Mouse (Mus musculus): ENCODE measurements at regions not wholly inside any gene's neighbourhood (a gene's known extent, or its start where the extent isn't known, plus 50 kb on each side); places are given as distances from the start of the nearest gene placed in this dataset.
A peak's percentile ranks its signal among the peaks of the same experiment; 100 is the strongest.

DNA sequence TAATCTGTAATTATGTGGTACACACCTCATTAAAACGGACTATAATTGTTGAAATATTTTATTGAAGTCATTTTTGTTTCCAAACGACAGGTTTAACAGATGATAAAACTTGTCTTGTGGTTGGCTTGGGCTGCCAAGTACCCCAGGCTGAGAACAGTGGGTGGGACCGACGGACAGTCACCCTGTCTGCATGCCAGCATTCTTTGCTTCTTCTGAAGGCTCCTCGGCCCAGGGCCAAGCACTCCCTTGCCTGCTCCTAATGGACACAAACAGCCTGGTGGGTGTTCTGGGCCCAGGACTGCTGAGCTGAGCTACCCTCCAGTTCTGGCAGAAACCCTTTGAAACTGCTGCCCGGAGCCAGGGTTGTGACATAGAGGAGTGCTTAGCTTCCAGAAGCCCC is 227.4 kb downstream of the 3110018I06Rik start:
- Histone ChIP-seq H3K27ac (replicated peaks; ENCODE audit: low read depth, low read length) (no peak overlapping the region), H3K4me1 (ENCODE audit: control insufficient read depth, insufficient read depth, low read length) (no peaks in the 10 kb centered on the region), H3K9me3 (ENCODE audit: control insufficient read depth, low read length) (no peaks in the 10 kb centered on the region), H3K27me3 (ENCODE audit: control insufficient read depth, insufficient read depth, low read length) (no peaks in the 10 kb centered on the region), H3K36me3 (ENCODE audit: control insufficient read depth, insufficient read depth, low read length) (no peaks in the 10 kb centered on the region), H3K9ac (ENCODE audit: low read length) (no peak overlapping the region), H3K4me2 (ENCODE audit: low read depth, severe bottlenecking) (no peak overlapping the region), H3K4me3 (ENCODE audit: low read depth, low read length) (no peak overlapping the region)
- 66% methylated on average over 6 of the region's 6 CpGs for WGBS
- no peak for DNase-seq (ENCODE audit: low spot score)
- ATAC-seq (ENCODE audit: insufficient number of reproducible peaks, low FRiP score, low TSS enrichment, low read depth), result no peak

DNA sequence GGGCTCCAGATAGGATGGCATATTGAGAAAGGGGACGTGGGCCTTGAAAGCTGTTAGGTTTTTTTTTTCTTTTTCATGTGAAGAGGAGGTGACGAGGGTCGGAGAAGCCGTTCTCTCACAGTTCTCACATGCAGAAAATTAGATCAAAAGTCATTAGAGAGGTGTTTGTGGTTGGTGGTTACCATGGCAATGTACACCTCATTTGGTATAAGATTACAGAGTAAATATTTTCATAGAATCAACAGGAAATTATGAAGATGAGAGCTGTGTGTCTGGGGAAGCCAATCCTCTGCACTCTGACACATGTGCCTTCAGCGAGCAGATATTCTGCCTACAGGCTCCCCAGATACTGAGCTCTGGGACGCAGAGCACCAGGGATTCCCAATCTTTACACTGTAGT is 232.5 kb downstream of the 3110018I06Rik start:
- Histone ChIP-seq H3K27me3 (ENCODE audit: control insufficient read depth, insufficient read depth, low read length) (no peaks in the 10 kb centered on the region), H3K27ac (replicated peaks; ENCODE audit: low read depth, low read length) (no peak overlapping the region), H3K4me2 (ENCODE audit: low read depth, severe bottlenecking) (no peak overlapping the region), H3K9ac (ENCODE audit: low read length) (no peak overlapping the region), H3K4me1 (ENCODE audit: control insufficient read depth, insufficient read depth, low read length) (peaks cover 13% of the 10 kb centered on the region), H3K9me3 (ENCODE audit: control insufficient read depth, low read length) (no peaks in the 10 kb centered on the region), H3K36me3 (ENCODE audit: control insufficient read depth, insufficient read depth, low read length) (no peaks in the 10 kb centered on the region), H3K4me3 (ENCODE audit: low read depth, low read length) (no peak overlapping the region)
- ATAC-seq (ENCODE audit: insufficient number of reproducible peaks, low FRiP score, low TSS enrichment, low read depth) (no peak), DNase-seq (ENCODE audit: low spot score) (no peak)
- WGBS, result 84% methylated on average over 6 of the region's 6 CpGs

DNA sequence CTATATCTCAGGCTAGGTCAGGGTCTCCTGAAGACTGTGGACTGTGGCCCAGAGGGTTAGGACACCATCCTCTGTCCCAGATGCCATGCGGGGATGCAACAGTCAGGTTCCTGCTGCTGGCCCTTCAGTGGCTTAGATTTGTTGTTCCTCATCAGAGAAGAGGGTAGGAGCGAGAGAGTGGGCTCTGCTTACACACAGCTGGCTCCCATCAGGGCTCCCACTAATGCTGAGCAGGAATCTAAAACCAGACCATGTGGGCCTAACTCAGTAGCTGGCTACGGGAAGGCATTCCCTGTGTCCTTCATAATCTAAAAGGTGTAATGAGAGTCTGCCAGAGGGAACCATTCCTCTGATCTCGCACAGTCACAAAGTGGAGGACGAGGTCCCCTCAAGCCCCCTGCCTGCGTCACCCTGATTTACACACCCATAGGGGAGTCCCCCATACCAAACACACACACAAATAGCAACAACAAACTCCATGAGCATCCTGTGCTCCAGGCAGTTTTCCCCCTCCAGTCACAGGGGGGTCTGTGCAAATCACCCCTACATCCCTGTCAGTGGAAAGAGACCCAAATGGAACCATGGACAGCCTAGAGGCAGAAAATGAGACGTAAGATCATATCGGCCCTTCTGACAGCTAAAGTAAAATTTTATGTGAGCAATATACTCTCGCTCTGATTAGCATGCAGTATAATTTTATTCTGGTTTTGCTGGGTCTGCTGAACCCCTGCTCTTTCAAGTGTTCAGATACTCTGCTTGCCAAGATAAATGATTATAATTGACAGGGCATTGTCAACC is 234.8 kb downstream of the 3110018I06Rik start:
- DNase-seq (ENCODE audit: low spot score) (peak; percentile 53), ATAC-seq (ENCODE audit: insufficient number of reproducible peaks, low FRiP score, low TSS enrichment, low read depth) (peak; percentile 75; the same call in 1 of the 2 replicates)
- Histone ChIP-seq H3K4me3 (ENCODE audit: low read depth, low read length) (no peak overlapping the region), H3K4me1 (ENCODE audit: control insufficient read depth, insufficient read depth, low read length) (peaks cover 13% of the 10 kb centered on the region), H3K9me3 (ENCODE audit: control insufficient read depth, low read length) (no peaks in the 10 kb centered on the region), H3K9ac (ENCODE audit: low read length) (no peak overlapping the region; the same call in 1 of the 2 replicates), H3K4me2 (ENCODE audit: low read depth, severe bottlenecking) (no peak overlapping the region), H3K27me3 (ENCODE audit: control insufficient read depth, insufficient read depth, low read length) (no peaks in the 10 kb centered on the region), H3K27ac (replicated peaks; ENCODE audit: low read depth, low read length) (no peak overlapping the region), H3K36me3 (ENCODE audit: control insufficient read depth, insufficient read depth, low read length) (no peaks in the 10 kb centered on the region)
- 47% methylated on average over 9 of the region's 9 CpGs for WGBS

DNA sequence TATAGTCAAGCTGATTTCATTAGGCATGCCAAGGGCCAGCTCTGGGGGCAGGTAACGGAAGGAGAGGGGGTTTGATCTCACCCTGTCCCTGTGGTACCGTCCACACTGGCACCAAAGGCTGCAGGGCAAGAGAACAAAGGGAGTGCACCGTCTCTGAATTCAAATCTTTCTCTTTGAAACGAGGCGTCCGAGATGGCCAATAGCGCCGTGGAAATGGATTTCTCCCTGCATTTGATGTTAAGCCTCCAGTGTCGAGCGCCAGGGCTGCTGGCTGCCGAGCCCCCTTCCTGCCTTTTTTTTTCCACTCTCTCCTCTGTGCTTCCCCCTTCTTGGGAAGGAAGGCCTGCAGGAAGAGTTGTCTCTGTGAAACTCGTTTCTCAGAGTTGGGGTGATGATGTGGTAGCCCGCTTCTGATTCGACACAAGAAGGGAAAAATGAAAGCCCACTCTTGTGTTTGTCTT is 235.5 kb downstream of the 3110018I06Rik start:
- H3K27ac ChIP-seq (replicated peaks; ENCODE audit: low read depth, low read length), result no peak overlapping the region
- DNase-seq (ENCODE audit: low spot score) (peak; percentile 22), ATAC-seq (ENCODE audit: insufficient number of reproducible peaks, low FRiP score, low TSS enrichment, low read depth) (no peak)
- 51% methylated on average over 14 of the region's 14 CpGs for WGBS
- H3K4me2 ChIP-seq (ENCODE audit: low read depth, severe bottlenecking), result no peak overlapping the region
- no peaks in the 10 kb centered on the region for H3K36me3 ChIP-seq (ENCODE audit: control insufficient read depth, insufficient read depth, low read length)
- no peak overlapping the region; the same call in 1 of the 2 replicates for H3K9ac ChIP-seq (ENCODE audit: low read length)
- no peak overlapping the region for H3K4me3 ChIP-seq (ENCODE audit: low read depth, low read length)
- H3K9me3 ChIP-seq (ENCODE audit: control insufficient read depth, low read length), result no peaks in the 10 kb centered on the region
- H3K4me1 ChIP-seq (ENCODE audit: control insufficient read depth, insufficient read depth, low read length), result peaks cover 13% of the 10 kb centered on the region
- H3K27me3 ChIP-seq (ENCODE audit: control insufficient read depth, insufficient read depth, low read length), result no peaks in the 10 kb centered on the region

DNA sequence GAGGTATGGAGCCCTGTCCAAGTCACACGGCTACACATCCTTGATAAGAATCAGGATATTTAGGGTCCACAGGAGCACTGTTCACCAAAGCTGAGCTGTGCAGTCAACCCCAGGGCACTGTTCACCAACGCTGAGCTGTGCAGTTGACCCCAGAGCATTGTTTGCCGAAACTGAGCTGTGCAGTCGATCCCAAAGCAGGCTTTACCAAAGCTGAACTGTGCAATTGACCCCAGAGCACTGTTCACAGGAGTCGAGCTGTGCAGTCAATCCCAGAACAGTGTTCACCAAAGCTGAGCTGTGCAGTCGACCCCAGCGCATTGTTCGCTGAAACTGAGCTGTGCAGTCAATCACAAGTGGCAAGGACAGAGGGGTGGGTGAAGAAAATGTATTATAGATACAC is 236.0 kb downstream of the 3110018I06Rik start:
- Histone ChIP-seq H3K27me3 (ENCODE audit: control insufficient read depth, insufficient read depth, low read length) (no peaks in the 10 kb centered on the region), H3K9me3 (ENCODE audit: control insufficient read depth, low read length) (no peaks in the 10 kb centered on the region), H3K4me1 (ENCODE audit: control insufficient read depth, insufficient read depth, low read length) (peaks cover 13% of the 10 kb centered on the region), H3K4me2 (ENCODE audit: low read depth, severe bottlenecking) (no peak overlapping the region), H3K4me3 (ENCODE audit: low read depth, low read length) (no peak overlapping the region), H3K36me3 (ENCODE audit: control insufficient read depth, insufficient read depth, low read length) (no peaks in the 10 kb centered on the region), H3K27ac (replicated peaks; ENCODE audit: low read depth, low read length) (no peak overlapping the region), H3K9ac (ENCODE audit: low read length) (no peak overlapping the region)
- 72% methylated on average over 8 of the region's 8 CpGs for WGBS
- ATAC-seq (ENCODE audit: insufficient number of reproducible peaks, low FRiP score, low TSS enrichment, low read depth) (no peak), DNase-seq (ENCODE audit: low spot score) (no peak)

DNA sequence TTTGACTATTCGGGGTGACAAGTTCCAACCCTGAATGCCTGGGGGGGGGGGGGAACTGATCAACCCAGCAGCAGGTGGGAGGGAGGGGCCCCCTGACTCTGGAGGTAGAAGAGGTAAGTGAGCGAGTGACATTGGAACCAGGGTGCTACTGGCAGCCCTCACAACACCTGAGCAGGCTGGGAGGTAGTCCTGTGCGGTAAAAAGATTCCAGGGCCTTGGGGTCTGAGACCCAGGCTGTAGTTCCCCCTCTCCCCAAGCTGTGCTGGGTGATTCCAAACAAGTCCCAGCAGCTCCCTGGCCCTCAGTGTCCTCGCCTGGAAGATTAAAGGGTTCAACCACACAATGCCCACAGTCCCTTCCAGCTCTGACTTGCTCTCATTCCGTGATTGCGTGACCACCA is 240.4 kb downstream of the 3110018I06Rik start:
- Histone ChIP-seq H3K36me3 (ENCODE audit: control insufficient read depth, insufficient read depth, low read length) (no peaks in the 10 kb centered on the region), H3K4me3 (ENCODE audit: low read depth, low read length) (no peak overlapping the region), H3K27ac (replicated peaks; ENCODE audit: low read depth, low read length) (no peak overlapping the region), H3K27me3 (ENCODE audit: control insufficient read depth, insufficient read depth, low read length) (no peaks in the 10 kb centered on the region), H3K4me1 (ENCODE audit: control insufficient read depth, insufficient read depth, low read length) (peaks cover 2% of the 10 kb centered on the region; the same call in 1 of the 2 replicates), H3K9me3 (ENCODE audit: control insufficient read depth, low read length) (no peaks in the 10 kb centered on the region; the same call in 1 of the 2 replicates), H3K9ac (ENCODE audit: low read length) (no peak overlapping the region), H3K4me2 (ENCODE audit: low read depth, severe bottlenecking) (no peak overlapping the region)
- WGBS, result 76% methylated on average over 6 of the region's 6 CpGs
- ATAC-seq (ENCODE audit: insufficient number of reproducible peaks, low FRiP score, low TSS enrichment, low read depth), result no peak
- DNase-seq (ENCODE audit: low spot score), result peak; percentile 21

DNA sequence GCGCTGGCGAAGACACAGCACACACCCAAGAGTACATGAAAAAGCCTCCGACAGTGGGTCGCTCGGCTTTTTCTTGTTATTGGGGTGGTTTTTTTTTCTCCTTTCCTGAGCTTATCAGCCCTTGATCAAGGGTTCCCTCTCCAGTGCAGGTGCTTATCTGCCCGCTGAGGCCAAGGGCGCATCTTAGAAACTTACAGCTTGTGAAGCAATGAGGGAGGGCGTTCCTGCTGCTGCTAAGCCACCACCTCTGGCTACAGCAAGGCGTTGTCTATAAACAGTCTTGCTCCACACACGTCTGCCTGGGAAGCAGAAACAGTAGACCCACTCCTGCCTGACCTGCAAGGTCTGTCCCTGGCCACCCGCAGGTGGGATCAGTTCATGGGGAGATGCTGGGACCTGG is 240.9 kb downstream of the 3110018I06Rik start:
- H3K9me3 ChIP-seq (ENCODE audit: control insufficient read depth, low read length), result no peaks in the 10 kb centered on the region; the same call in 1 of the 2 replicates
- H3K4me3 ChIP-seq (ENCODE audit: low read depth, low read length), result no peak overlapping the region
- no peak overlapping the region for H3K9ac ChIP-seq (ENCODE audit: low read length)
- no peaks in the 10 kb centered on the region for H3K27me3 ChIP-seq (ENCODE audit: control insufficient read depth, insufficient read depth, low read length)
- no peak overlapping the region for H3K27ac ChIP-seq (replicated peaks; ENCODE audit: low read depth, low read length)
- 83% methylated on average over 11 of the region's 11 CpGs for whole genome bisulfite sequencing
- H3K4me1 ChIP-seq (ENCODE audit: control insufficient read depth, insufficient read depth, low read length), result no peaks in the 10 kb centered on the region
- DNase-seq (ENCODE audit: low spot score) (no peak), ATAC-seq (ENCODE audit: insufficient number of reproducible peaks, low FRiP score, low TSS enrichment, low read depth) (no peak)
- no peaks in the 10 kb centered on the region for H3K36me3 ChIP-seq (ENCODE audit: control insufficient read depth, insufficient read depth, low read length)
- H3K4me2 ChIP-seq (ENCODE audit: low read depth, severe bottlenecking), result no peak overlapping the region

DNA sequence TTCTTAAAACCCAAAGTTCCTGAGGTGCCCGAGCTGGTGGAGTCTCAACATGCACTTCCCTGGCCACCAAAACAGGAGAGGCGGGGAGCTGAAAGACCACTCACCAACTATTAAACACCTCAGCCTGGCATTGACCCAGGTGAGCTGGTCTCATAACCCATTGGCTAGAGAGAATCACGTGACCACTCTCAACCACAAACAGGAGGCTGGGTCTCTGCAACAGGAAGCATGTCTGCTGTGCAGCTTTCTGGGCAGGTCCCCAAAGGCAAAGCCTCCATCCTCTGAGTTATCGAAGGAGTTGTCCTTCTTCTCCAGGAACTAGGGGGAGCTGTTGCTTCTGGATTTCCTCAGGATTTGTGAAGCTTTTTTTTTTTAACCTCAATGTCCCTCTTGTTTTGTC is 242.5 kb downstream of the 3110018I06Rik start:
- H3K9ac ChIP-seq (ENCODE audit: low read length), result no peak overlapping the region
- H3K4me3 ChIP-seq (ENCODE audit: low read depth, low read length), result no peak overlapping the region
- DNase-seq (ENCODE audit: low spot score) (no peak), ATAC-seq (ENCODE audit: insufficient number of reproducible peaks, low FRiP score, low TSS enrichment, low read depth) (no peak)
- H3K27me3 ChIP-seq (ENCODE audit: control insufficient read depth, insufficient read depth, low read length), result no peaks in the 10 kb centered on the region
- H3K27ac ChIP-seq (replicated peaks; ENCODE audit: low read depth, low read length), result no peak overlapping the region
- H3K36me3 ChIP-seq (ENCODE audit: control insufficient read depth, insufficient read depth, low read length), result no peaks in the 10 kb centered on the region
- 80% methylated on average over 4 of the region's 4 CpGs for WGBS
- no peak overlapping the region for H3K4me2 ChIP-seq (ENCODE audit: low read depth, severe bottlenecking)
- no peaks in the 10 kb centered on the region for H3K4me1 ChIP-seq (ENCODE audit: control insufficient read depth, insufficient read depth, low read length)
- no peaks in the 10 kb centered on the region; the same call in 1 of the 2 replicates for H3K9me3 ChIP-seq (ENCODE audit: control insufficient read depth, low read length)

Data from limb, embryonic 11.5 days (tissue).